Mouse (Mus musculus) kidney, postnatal 0 days (tissue): ENCODE measurements around the gene Ifng. TPM values are rescaled to one million over a fixed set of nuclear protein-coding genes. Genes with fewer than 3 reads are reported as not detected.

ENCODE experiments used
- ATAC-seq: fragments of 200-750 bp; cut with Nextera tagmentation; replicated peaks from 2 replicates; pipeline ENCODE4 v1.8.0; 2017; ENCODE audit warnings: low read depth, moderate number of reproducible peaks, moderate TSS enrichment, moderate library complexity; ENCODE audit not compliant: low FRiP score
- DNase-seq: peaks from one replicate; pipeline ENCODE4 v3.0.0-alpha.2; 2016; ENCODE audit warnings: low spot score
- H3K27ac ChIP-seq: fragments of 300-500 bp; sonication (generic); 2 replicates; pipeline ENCODE4 v1.5.1; 2014; ENCODE audit warnings: mild to moderate bottlenecking
- H3K27me3 ChIP-seq: fragments of 300-500 bp; sonication (generic); 2 replicates; pipeline ENCODE4 v1.6.1; 2014; ENCODE audit warnings: low read length, mixed read lengths; ENCODE audit not compliant: insufficient read depth
- H3K36me3 ChIP-seq: fragments of 300-500 bp; sonication (generic); 2 replicates; pipeline ENCODE4 v1.6.1; 2014; ENCODE audit warnings: low read length, mixed read lengths; ENCODE audit not compliant: insufficient read depth
- H3K4me1 ChIP-seq: fragments of 300-500 bp; sonication (generic); replicated peaks from 2 replicates; pipeline ENCODE4 v1.6.1; 2014; ENCODE audit warnings: antibody characterized with exemption, low read length, mixed read lengths; ENCODE audit not compliant: insufficient read depth
- H3K4me2 ChIP-seq: fragments of 300-500 bp; sonication (generic); 2 replicates; pipeline ENCODE4 v1.6.1; 2014; ENCODE audit warnings: mild to moderate bottlenecking, low read length, moderate library complexity, mixed read lengths
- H3K4me3 ChIP-seq: fragments of 300-500 bp; sonication (generic); replicated peaks from 2 replicates; pipeline ENCODE4 v1.5.1; 2014; ENCODE audit warnings: low read depth, low read length
- H3K9ac ChIP-seq: fragments of 300-500 bp; sonication (generic); 2 replicates; pipeline ENCODE4 v1.6.1; 2014; ENCODE audit warnings: low read depth, low read length
- H3K9me3 ChIP-seq: fragments of 300-500 bp; sonication (generic); replicated peaks from 2 replicates; pipeline ENCODE4 v1.6.1; 2016; ENCODE audit warnings: low read length, inconsistent platforms, mixed read lengths
- CTCF ChIP-seq: IDR thresholded peaks from 2 replicates; pipeline ENCODE4 v1.5.1; 2016; ENCODE audit warnings: antibody characterized with exemption, low read depth, mild to moderate bottlenecking, moderate library complexity
- WGBS: fragments of 180-500 bp; shearing (Covaris S2); extraction: QIAGEN DNeasy Blood & Tissue Kit; methylation state at CpG from one replicate; pipeline ENCODE4 v1.1.7; 2014; 5-methylcytosine and 5-hydroxymethylcytosine counted together
- polyA plus RNA-seq: library from polyadenylated mRNA; unstranded; fragments of >200 nt; fragmentation: Nextera tagmentation; extraction: Ambion mirVana; gene quantifications from 2 replicates; pipeline ENCODE4 v1.2.1, GENCODE M21; 2015

The Ifng gene
- polyA plus RNA-seq, 1 experiment from 2014 or later = not detected

DNA sequence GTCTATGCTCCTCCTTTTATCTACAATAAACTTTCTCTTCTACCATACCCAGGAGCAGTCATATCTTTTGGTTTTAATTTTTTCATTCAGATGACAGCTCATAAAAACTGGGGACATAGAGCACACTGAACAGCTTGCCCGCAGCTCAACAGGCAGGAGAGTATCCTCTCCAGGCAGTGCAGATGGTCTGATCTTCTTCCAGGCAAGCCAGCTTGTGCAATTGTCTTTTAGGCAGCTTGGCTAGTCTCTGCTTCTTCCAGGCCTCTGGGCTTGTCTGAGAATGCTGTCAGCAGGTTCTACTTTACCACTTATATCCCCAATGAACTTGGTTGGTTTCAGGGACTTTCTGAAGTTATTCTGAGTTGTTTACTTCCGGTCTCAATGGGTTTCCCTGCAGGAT, 35.9 kb downstream of the Ifng start:
- Histone ChIP-seq H3K9ac (no peak overlapping the region), H3K9me3 (no peaks in the 10 kb centered on the region), H3K4me2 (no peak overlapping the region), H3K36me3 (no peaks in the 10 kb centered on the region), H3K27ac (no peak overlapping the region), H3K4me3 (no peak overlapping the region), H3K27me3 (no peaks in the 10 kb centered on the region), H3K4me1 (no peaks in the 10 kb centered on the region)
- DNase-seq = no peak
- TF ChIP-seq CTCF = no peak
- ATAC-seq = no peak
- 84% methylated on average over 2 of the region's 2 CpGs for WGBS

DNA sequence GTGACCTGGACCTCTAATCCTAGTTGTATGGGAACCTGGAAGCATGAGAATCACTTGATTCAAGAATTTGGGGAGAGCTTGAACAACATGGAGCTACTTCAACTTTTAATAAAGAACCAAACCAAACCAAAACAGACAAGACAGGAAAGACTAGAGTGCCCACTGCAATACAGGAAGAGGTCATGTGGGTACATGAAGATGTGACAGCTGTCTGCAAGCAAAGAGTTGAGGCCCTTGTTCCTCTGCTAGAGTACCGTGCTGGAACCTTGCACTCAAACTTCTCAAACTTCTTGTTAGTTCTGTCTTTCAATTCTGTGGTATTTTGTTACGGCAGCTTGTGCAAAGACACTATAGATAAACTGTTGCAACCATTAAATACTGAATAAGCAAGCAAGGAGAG, 36.5 kb downstream of the Ifng start:
- H3K4me3 ChIP-seq = no peak overlapping the region
- WGBS = 83% methylated on average over 2 of the region's 2 CpGs
- no peaks in the 10 kb centered on the region for H3K36me3 ChIP-seq
- DNase-seq (no peak), ATAC-seq (no peak)
- H3K9ac ChIP-seq = no peak overlapping the region
- no peaks in the 10 kb centered on the region for H3K4me1 ChIP-seq
- no peaks in the 10 kb centered on the region for H3K9me3 ChIP-seq
- no peak overlapping the region for H3K27ac ChIP-seq
- no peak for TF ChIP-seq CTCF
- no peaks in the 10 kb centered on the region for H3K27me3 ChIP-seq
- H3K4me2 ChIP-seq = no peak overlapping the region

DNA sequence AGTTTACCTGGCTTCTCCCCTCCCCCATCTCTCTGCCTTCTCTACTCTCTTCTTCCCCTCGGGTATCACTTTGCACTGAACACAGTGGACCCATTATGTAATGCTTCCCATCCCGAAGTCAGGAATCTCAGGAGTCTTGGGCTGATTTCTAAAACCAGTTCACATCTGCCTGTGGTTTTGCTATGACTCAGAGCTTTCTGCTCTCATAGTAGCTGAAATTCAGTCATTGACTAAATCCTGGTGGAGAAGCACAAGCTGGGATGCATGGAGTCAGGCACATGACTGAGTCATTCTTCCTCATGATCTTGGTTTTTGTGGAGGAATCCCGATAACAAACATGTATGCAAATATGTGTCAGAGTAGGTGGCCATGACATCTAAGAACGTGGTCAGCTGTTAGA, 38.4 kb downstream of the Ifng start:
- DNase-seq (no peak), ATAC-seq (no peak)
- TF ChIP-seq CTCF = no peak
- Histone ChIP-seq H3K27me3 (no peaks in the 10 kb centered on the region), H3K9me3 (no peaks in the 10 kb centered on the region), H3K27ac (no peak overlapping the region), H3K4me2 (no peak overlapping the region), H3K9ac (no peak overlapping the region), H3K36me3 (no peaks in the 10 kb centered on the region), H3K4me1 (no peaks in the 10 kb centered on the region), H3K4me3 (no peak overlapping the region)
- 81% methylated on average over 4 of the region's 4 CpGs for WGBS

DNA sequence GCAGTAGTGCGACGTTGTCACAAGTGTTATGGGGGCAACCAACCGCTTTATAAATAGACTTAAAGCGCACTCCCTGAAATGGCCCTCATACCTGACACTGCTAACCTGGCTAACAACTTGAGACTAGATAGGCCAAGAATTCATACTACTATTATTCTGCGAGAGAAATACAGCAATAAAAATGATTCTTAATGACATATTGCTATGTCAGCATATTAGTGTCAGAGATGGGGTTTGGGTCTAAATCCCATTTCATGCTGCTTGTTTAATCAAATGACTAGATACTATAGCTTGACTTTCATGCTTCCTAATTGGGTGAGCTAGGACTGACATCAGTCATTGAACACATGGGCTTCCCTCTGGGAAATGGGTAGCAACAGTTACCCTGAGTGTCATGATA, 39.3 kb downstream of the Ifng start:
- ATAC-seq (no peak), DNase-seq (no peak)
- H3K9ac ChIP-seq = no peak overlapping the region
- H3K4me3 ChIP-seq = no peak overlapping the region
- no peak overlapping the region for H3K4me2 ChIP-seq
- no peak for TF ChIP-seq CTCF
- H3K9me3 ChIP-seq = no peaks in the 10 kb centered on the region
- no peaks in the 10 kb centered on the region for H3K4me1 ChIP-seq
- WGBS = 94% methylated on average over 5 of the region's 5 CpGs
- H3K27me3 ChIP-seq = no peaks in the 10 kb centered on the region
- no peaks in the 10 kb centered on the region for H3K36me3 ChIP-seq
- no peak overlapping the region for H3K27ac ChIP-seq

DNA sequence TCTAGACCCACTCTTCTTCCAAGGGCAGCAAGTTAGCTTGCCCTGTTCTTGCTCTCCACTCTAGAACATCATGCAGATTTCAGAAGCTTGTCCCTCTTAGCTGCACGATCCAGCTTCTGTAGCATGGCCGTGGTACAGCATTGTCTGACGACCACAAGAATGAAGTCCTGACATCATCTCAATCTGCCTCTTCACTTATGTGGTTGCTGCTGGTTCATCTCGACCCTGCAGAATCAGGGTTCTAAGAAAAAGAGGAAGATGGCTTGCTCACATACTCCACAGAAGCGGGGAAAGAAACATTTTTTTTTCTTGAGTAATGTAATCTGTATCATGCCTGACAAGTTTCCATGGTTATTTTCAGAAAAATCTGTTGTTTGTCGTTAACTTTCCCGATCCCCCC, 39.9 kb downstream of the Ifng start:
- no peak overlapping the region for H3K9ac ChIP-seq
- no peaks in the 10 kb centered on the region for H3K27me3 ChIP-seq
- WGBS = 86% methylated on average over 7 of the region's 7 CpGs
- ATAC-seq (no peak), DNase-seq (no peak)
- TF ChIP-seq CTCF = no peak
- H3K36me3 ChIP-seq = no peaks in the 10 kb centered on the region
- H3K9me3 ChIP-seq = no peaks in the 10 kb centered on the region
- no peak overlapping the region for H3K27ac ChIP-seq
- no peaks in the 10 kb centered on the region for H3K4me1 ChIP-seq
- no peak overlapping the region for H3K4me2 ChIP-seq
- no peak overlapping the region for H3K4me3 ChIP-seq

DNA sequence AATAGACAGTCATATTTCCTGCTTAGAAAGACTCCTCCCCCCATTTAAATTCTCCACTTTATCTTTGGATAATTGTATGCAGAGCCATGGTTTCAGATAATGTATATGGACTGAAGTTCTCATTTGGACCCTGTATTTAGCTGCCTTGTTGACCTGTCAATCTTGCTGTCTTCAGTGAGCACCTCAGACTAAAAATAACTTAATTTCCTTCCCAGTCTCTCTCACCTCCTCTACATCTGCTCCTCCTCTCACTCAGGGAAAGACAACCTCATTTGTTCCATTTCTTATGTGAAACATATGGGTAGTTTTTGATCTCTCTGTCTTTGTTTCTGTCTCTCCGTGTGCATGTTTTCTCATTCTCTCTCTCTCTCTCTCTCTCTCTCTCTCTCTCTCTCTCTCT, 53.3 kb downstream of the Ifng start:
- no peak overlapping the region for H3K4me3 ChIP-seq
- H3K4me2 ChIP-seq = no peak overlapping the region
- no peaks in the 10 kb centered on the region for H3K36me3 ChIP-seq
- H3K9ac ChIP-seq = no peak overlapping the region
- WGBS = 93% methylated on average over 1 of the region's 1 CpGs
- no peak for DNase-seq
- H3K4me1 ChIP-seq = no peaks in the 10 kb centered on the region
- no peak for ATAC-seq
- TF ChIP-seq CTCF = no peak
- H3K9me3 ChIP-seq = no peaks in the 10 kb centered on the region
- no peaks in the 10 kb centered on the region for H3K27me3 ChIP-seq
- H3K27ac ChIP-seq = no peak overlapping the region

DNA sequence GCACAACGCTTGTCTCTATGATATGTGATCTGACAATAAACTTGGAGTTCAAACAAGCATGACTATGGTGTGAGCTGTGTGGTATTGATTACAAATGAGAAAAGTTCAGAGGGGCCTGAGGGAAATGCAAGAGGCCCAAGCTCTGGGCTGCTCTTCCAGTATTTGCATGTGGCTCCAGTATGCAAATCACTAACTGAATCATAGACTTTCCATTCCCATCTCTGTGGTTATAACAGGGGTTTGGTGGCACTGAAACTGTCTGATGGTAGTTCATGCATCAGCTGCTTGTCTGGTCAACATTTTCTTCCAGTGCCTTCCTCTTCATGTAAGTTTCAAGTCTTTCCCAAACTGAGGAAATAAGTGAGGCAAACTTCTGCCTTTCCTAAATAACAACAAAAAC, 54.5 kb downstream of the Ifng start:
- Histone ChIP-seq H3K27me3 (no peaks in the 10 kb centered on the region), H3K4me3 (no peak overlapping the region), H3K9ac (no peak overlapping the region), H3K4me1 (no peaks in the 10 kb centered on the region), H3K36me3 (no peaks in the 10 kb centered on the region), H3K9me3 (no peaks in the 10 kb centered on the region), H3K4me2 (no peak overlapping the region), H3K27ac (no peak overlapping the region)
- no peak for DNase-seq
- TF ChIP-seq CTCF = no peak
- 44% methylated on average over 1 of the region's 1 CpGs for WGBS
- ATAC-seq = no peak

Other genes with a start within 250 kb of the Ifng start
- not detected in 2 replicates for gene Il22, start 236.1 kb upstream of the Ifng start, polyA plus RNA-seq
- not detected in 2 replicates for gene Gm32717, start 200.3 kb upstream of the Ifng start, polyA plus RNA-seq
- gene Gm32802, start 182.4 kb upstream of the Ifng start, polyA plus RNA-seq = not detected in 2 replicates
- not detected in 2 replicates for gene Iltifb, start 146.0 kb upstream of the Ifng start, polyA plus RNA-seq
- 0.06 TPM in 1 of 2 replicates, not detected in the other for gene Gm9040, start 114.1 kb upstream of the Ifng start, polyA plus RNA-seq
- 0.06 TPM in 1 of 2 replicates, not detected in the other for gene Gm9044, start 108.6 kb upstream of the Ifng start, polyA plus RNA-seq
- 0.08 and 0.11 TPM in 2 replicates for gene Gm9045, start 103.2 kb upstream of the Ifng start, polyA plus RNA-seq
- gene Gm9046, start 97.8 kb upstream of the Ifng start, polyA plus RNA-seq = not detected in 2 replicates
- gene Gm9048, start 92.4 kb upstream of the Ifng start, polyA plus RNA-seq = not detected in 2 replicates
- gene Gm9049, start 86.9 kb upstream of the Ifng start, polyA plus RNA-seq = 0.08 and 0.11 TPM in 2 replicates